Mouse (Mus musculus) neural tube, embryonic 12.5 days (tissue): ENCODE results near the gene Siah2. TPM values are rescaled to one million over a fixed set of nuclear protein-coding genes. Genes with fewer than 3 reads are reported as not detected.

Source experiments
- ATAC-seq: fragments of 200-750 bp; cut with Nextera tagmentation; 2 replicates; pipeline ENCODE4 v1.8.0; 2017; ENCODE audit warnings: low read depth, mild to moderate bottlenecking, moderate TSS enrichment, moderate library complexity; ENCODE audit not compliant: low FRiP score
- H3K27ac ChIP-seq: fragments of 300-500 bp; sonication (generic); 2 replicates; pipeline ENCODE4 v1.5.1; 2016
- H3K27me3 ChIP-seq: fragments of 300-500 bp; sonication (generic); replicated peaks from 2 replicates; pipeline ENCODE4 v1.6.1; 2016; ENCODE audit warnings: mild to moderate bottlenecking
- H3K36me3 ChIP-seq: fragments of 300-500 bp; sonication (generic); 2 replicates; pipeline ENCODE4 v1.6.1; 2016; ENCODE audit warnings: mild to moderate bottlenecking
- H3K4me1 ChIP-seq: fragments of 300-500 bp; sonication (generic); 2 replicates; pipeline ENCODE4 v1.6.1; 2016
- H3K4me2 ChIP-seq: fragments of 300-500 bp; sonication (generic); replicated peaks from 2 replicates; pipeline ENCODE4 v1.6.1; 2016; ENCODE audit warnings: mild to moderate bottlenecking
- H3K4me3 ChIP-seq: fragments of 300-500 bp; sonication (generic); 2 replicates; pipeline ENCODE4 v1.5.1; 2016
- H3K9ac ChIP-seq: fragments of 300-500 bp; sonication (generic); 2 replicates; pipeline ENCODE4 v1.6.1; 2016; ENCODE audit warnings: mild to moderate bottlenecking
- H3K9me3 ChIP-seq: fragments of 300-500 bp; sonication (generic); 2 replicates; pipeline ENCODE4 v1.6.1; 2016; ENCODE audit warnings: mild to moderate bottlenecking
- whole genome bisulfite sequencing: fragments of 180-500 bp; shearing (Covaris S2); methylation state at CpG from one replicate; pipeline ENCODE4 v1.1.7; 2016; 5-methylcytosine and 5-hydroxymethylcytosine counted together
- polyA plus RNA-seq: library from polyadenylated mRNA; unstranded; fragments of >200 nt; fragmentation: Nextera tagmentation; extraction: Ambion mirVana; gene quantifications from 2 replicates; pipeline ENCODE4 v1.2.1, GENCODE M21; 2016

Siah2 gene
- polyA plus RNA-seq, 1 experiment from 2014 or later: 8.4 TPM

DNA sequence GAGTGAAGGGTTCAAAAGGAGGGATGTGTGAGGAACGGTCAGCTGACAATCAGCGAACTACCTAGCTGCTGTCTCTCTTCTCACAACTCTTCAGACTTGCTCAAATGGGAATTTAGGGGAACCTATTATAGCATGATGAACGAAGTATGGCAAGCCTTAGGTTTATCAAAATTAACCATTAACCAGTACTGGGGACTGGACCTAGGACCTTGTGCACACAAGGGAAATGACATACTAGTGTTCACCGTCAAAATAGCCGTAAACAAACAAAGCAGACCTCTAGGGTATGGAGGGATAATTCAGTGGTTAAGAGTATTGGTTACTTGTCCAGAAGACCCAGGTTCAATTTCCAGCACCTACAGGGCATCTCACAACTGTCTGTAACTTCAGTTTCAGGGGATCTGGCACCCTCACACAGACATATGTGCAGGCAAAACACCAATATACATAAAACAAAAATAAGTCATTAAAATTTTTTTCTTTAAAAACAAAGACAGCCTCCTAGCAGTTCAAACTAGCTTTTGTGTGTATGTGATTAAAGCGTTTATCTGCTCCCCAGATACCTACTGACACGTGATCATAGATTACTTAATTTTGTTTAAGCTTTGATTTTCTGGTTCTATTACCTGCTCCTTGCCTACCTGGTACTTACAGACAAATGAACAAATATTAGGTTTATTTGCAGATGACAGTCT, 11.1 kb downstream of the Siah2 start:
- Histone ChIP-seq H3K4me2 (no peak overlapping the region), H3K27me3 (no peaks in the 10 kb centered on the region), H3K4me1 (peaks cover 22% of the 10 kb centered on the region; the same call in 1 of the 2 replicates), H3K27ac (no peak overlapping the region), H3K9me3 (no peaks in the 10 kb centered on the region), H3K36me3 (0 out of 2 replicates have a peak, but pooled peaks cover under 1% of the 10 kb centered on the region), H3K9ac (no peak overlapping the region), H3K4me3 (no peak overlapping the region)
- WGBS: 74% methylated on average over 7 of the region's 7 CpGs
- ATAC-seq: no peak

DNA sequence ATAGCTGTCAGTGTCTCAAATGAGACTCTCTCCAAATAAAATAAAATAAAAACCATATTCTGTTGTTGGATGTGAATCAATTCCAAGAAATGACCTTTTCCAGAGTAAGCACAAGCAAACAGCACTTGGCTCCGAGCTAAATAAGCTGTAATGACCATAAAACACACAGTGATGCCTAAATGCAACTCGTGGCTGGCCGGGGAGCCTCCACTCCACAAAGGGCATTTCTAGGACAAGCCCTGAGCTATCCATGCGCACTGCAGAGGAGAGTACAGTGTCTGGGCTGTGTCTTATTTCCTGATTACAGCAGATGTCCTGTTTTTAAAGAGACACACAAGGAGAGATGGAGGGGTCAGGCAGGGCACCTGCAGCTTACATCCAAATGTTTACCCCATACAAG, 12.2 kb downstream of the Siah2 start:
- no peak overlapping the region for H3K27ac ChIP-seq
- H3K9ac ChIP-seq: no peak overlapping the region
- ATAC-seq: no peak
- no peaks in the 10 kb centered on the region for H3K27me3 ChIP-seq
- H3K4me2 ChIP-seq: no peak overlapping the region
- H3K36me3 ChIP-seq: 0 out of 2 replicates have a peak, but pooled peaks cover 6% of the 10 kb centered on the region
- H3K4me1 ChIP-seq: peaks cover 22% of the 10 kb centered on the region; the same call in 1 of the 2 replicates
- H3K4me3 ChIP-seq: no peak overlapping the region
- WGBS: 8% methylated on average over 4 of the region's 4 CpGs
- H3K9me3 ChIP-seq: no peaks in the 10 kb centered on the region

DNA sequence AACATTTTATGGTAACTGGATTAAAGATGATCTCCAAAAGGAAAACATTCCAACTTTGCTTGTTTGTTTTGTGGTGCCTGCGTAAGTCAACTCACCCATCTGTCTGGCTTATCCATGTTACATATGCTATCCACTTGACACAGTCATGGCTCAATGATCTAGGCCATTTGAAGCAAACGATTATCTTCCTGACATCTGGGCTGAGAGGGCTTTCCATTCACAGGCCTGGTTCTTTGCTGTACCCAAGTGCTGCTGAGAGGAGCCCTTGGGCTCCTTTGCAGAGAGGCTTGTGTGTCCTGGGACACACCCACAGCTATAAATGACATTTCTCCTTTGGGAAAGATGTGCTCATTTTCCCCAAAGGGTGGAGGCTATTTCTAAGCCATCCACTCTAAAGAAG, 13.3 kb downstream of the Siah2 start:
- Histone ChIP-seq H3K9me3 (no peaks in the 10 kb centered on the region), H3K4me3 (no peak overlapping the region), H3K4me1 (peaks cover 22% of the 10 kb centered on the region; the same call in 1 of the 2 replicates), H3K4me2 (no peak overlapping the region), H3K36me3 (0 out of 2 replicates have a peak, but pooled peaks cover 6% of the 10 kb centered on the region), H3K27me3 (no peaks in the 10 kb centered on the region), H3K9ac (no peak overlapping the region), H3K27ac (no peak overlapping the region)
- 47% methylated on average over 2 of the region's 2 CpGs for WGBS
- no peak for ATAC-seq

DNA sequence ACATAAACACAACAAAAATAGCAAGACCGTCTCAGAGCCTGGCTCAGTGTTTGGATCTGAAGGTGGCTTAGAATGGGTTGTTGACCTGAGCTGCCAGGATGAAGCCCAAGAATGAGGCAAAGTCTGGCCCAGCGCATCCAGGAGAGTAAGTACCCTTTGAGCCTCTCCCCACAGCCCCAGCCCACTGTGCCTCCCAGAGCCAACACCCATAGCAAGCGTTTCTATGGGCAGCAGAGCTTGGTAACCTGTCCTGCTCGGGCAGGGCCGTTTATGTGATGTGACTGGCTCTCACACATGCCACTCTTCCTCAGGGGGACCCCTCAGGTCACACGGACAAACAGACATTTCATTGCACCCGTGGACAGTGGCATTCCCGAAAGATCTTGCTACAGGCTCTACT, 13.8 kb downstream of the Siah2 start:
- H3K36me3 ChIP-seq: 0 out of 2 replicates have a peak, but pooled peaks cover 6% of the 10 kb centered on the region
- H3K9me3 ChIP-seq: no peaks in the 10 kb centered on the region
- H3K4me3 ChIP-seq: no peak overlapping the region
- 52% methylated on average over 8 of the region's 8 CpGs for WGBS
- no peak overlapping the region for H3K27ac ChIP-seq
- H3K27me3 ChIP-seq: no peaks in the 10 kb centered on the region
- H3K4me1 ChIP-seq: peaks cover 22% of the 10 kb centered on the region; the same call in 1 of the 2 replicates
- no peak for ATAC-seq
- no peak overlapping the region for H3K9ac ChIP-seq
- no peak overlapping the region for H3K4me2 ChIP-seq

DNA sequence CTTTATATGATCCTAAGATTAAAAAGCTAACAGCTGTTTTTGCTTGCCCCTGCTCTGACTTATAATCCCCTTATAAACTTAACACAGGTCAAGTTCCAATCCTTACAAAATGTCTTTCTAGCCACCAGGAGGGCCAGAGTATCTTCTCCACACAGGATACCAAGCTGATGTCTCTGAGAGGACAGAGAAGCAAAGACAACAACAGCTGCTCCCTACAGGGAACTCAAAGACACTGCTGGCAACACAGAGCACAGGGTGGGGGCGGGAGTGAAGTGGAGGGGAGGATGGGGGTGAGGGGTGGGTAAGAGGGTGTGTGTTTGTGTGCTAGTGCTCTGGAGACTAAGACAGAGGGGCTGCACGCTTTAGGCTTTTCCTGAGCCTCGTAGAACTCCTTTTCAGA, 14.6 kb downstream of the Siah2 start:
- WGBS: 40% methylated on average over 3 of the region's 3 CpGs
- Histone ChIP-seq H3K4me2 (no peak overlapping the region), H3K27me3 (no peaks in the 10 kb centered on the region), H3K36me3 (0 out of 2 replicates have a peak, but pooled peaks cover 6% of the 10 kb centered on the region), H3K4me1 (peaks cover 22% of the 10 kb centered on the region; the same call in 1 of the 2 replicates), H3K4me3 (no peak overlapping the region), H3K9me3 (no peaks in the 10 kb centered on the region), H3K27ac (no peak overlapping the region), H3K9ac (no peak overlapping the region)
- ATAC-seq: peak; percentile 45; the same call in 1 of the 2 replicates

DNA sequence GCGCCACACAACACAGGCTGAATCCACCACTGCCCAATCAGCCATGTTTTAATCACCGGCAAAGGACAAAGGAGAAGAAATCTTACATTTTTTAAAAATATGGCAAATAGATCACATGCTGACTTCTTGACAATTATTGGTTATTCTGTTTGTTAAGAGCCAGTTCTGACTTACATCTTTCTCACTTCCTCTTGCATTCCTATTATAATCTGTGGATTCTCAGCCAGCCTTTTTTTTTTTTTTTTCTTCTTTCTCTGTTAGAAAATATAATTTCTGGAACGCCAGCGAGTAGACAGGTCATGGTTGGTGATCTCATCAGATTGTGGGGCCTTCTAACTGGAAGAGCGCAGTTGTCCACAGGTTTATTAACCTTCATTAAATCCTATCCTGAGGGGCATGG, 18.9 kb downstream of the Siah2 start:
- ATAC-seq: no peak
- peaks cover 6% of the 10 kb centered on the region; the same call in 1 of the 2 replicates for H3K4me1 ChIP-seq
- no peak overlapping the region for H3K4me3 ChIP-seq
- H3K36me3 ChIP-seq: 0 out of 2 replicates have a peak, but pooled peaks cover 6% of the 10 kb centered on the region
- 87% methylated on average over 5 of the region's 5 CpGs for WGBS
- H3K4me2 ChIP-seq: no peak overlapping the region
- H3K27me3 ChIP-seq: no peaks in the 10 kb centered on the region
- H3K9me3 ChIP-seq: no peaks in the 10 kb centered on the region
- no peak overlapping the region for H3K27ac ChIP-seq
- H3K9ac ChIP-seq: no peak overlapping the region

DNA sequence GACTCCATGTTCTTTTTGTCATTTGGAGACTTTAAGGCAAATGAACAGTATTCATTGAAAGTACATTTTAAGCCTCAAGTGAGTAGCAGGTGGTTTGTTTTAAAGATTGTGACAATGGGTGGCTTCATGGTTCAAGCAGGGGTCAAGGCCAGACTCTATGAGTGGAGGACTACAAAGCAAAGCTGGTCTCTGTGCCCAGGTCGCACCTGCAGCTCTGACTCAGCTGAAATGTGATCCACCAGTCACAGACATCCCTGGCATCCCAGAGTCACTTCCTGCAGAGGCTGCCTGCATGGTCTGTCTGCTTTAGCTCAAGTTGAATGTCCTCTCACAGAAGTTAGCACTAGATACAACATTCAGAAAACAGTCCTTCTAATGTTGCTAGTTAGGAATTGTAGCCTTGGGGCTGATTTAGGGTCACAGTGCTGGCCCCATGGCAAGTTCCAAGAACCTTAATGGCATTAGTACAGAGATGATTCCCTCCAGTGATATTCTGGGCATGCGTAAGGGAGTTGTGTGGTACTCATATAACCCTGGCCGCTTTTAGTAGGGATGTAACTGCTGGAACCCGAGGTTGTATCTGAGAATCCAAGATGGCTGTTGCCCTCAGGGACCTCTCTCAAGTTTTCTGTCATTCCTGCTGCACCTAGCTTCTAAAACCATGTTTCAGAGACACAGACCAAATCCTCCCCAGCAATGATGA, 19.6 kb downstream of the Siah2 start:
- Histone ChIP-seq H3K4me1 (0 out of 2 replicates have a peak, but pooled peaks cover 4% of the 10 kb centered on the region), H3K36me3 (0 out of 2 replicates have a peak, but pooled peaks cover 6% of the 10 kb centered on the region), H3K4me2 (no peak overlapping the region), H3K4me3 (no peak overlapping the region), H3K27me3 (no peaks in the 10 kb centered on the region), H3K9me3 (no peaks in the 10 kb centered on the region), H3K9ac (no peak overlapping the region), H3K27ac (no peak overlapping the region)
- WGBS: 68% methylated on average over 4 of the region's 4 CpGs
- ATAC-seq: no peak

DNA sequence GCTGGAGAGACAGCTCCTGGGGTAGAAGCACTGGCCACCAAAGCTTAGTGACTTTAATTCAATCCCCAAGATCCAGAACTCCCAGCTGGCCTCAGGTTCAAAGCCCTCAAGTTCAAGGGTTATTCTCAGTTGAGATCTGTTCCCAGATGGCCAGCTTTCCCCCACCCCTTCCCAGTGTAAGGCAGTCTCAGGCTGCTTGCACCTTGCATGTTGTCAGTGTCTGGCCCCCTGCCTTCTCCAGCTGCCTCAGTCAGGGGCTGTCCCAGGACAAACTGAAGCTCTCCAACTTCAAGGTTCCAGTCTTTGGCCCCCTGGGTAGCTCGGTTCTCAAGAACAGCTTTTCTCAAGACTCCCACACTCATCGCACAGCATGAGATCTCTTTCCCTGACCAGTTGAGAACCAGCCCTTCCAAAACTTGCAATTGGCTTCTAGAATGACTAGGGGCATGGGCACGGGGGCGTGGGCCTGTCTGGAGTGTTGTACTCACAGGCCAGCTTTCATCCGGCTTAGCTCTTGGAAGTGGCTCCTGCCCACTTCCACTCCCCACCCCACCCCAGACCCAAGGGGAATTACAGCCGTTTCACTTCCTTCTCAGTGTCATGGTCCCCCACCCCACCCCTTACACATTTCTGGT, 20.5 kb downstream of the Siah2 start:
- ATAC-seq: no peak
- Histone ChIP-seq H3K4me1 (no peaks in the 10 kb centered on the region), H3K27ac (no peak overlapping the region), H3K4me3 (no peak overlapping the region), H3K9me3 (no peaks in the 10 kb centered on the region), H3K9ac (no peak overlapping the region), H3K27me3 (no peaks in the 10 kb centered on the region), H3K36me3 (0 out of 2 replicates have a peak, but pooled peaks cover 6% of the 10 kb centered on the region), H3K4me2 (no peak overlapping the region)
- 59% methylated on average over 6 of the region's 6 CpGs for WGBS

DNA sequence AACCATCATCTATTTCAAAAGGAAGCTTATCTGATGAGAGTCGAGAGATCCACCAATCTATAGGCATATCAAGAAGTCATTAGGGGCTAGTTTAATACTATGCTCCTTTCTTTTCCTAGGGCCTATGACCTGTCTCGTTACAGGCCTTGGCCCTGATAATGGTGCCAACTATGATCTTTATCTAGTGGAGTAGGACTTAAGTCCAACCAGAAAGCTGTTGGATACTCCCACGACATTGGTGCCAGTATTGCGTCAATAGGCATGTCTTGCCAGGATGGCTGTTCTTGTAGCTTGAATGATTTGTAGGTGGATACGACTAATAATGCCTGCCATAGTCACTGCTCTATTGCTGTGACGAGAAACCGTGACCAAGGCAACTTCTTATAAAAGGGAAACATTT, 28.2 kb downstream of the Siah2 start:
- Histone ChIP-seq H3K27ac (no peak overlapping the region), H3K4me1 (no peaks in the 10 kb centered on the region), H3K36me3 (no peaks in the 10 kb centered on the region), H3K9me3 (peaks cover 6% of the 10 kb centered on the region; the same call in 1 of the 2 replicates), H3K4me2 (no peak overlapping the region), H3K27me3 (no peaks in the 10 kb centered on the region), H3K4me3 (no peak overlapping the region), H3K9ac (no peak overlapping the region)
- ATAC-seq: no peak
- 90% methylated on average over 7 of the region's 7 CpGs for WGBS

DNA sequence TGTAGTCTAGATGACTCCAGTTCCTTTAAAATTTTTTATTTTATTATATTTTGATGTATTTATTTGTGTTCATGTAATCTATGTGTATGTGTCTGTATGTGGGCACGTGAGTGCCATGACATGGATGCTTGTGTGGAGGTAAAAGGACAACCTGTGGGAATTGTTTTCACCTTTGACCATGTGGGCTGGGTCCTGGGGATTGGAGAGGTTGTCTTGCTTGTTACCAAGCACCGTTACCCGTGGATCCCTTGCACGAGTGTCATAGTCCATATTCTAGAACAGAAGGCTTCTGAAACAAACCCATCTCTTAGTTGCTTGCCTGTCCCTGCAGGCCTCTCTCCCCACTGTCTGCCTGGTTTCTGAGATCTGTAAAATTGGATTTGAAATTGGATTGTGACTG, 31.6 kb downstream of the Siah2 start:
- H3K9ac ChIP-seq: no peak overlapping the region
- no peak for ATAC-seq
- H3K4me3 ChIP-seq: no peak overlapping the region
- H3K27me3 ChIP-seq: no peaks in the 10 kb centered on the region
- no peak overlapping the region for H3K4me2 ChIP-seq
- no peak overlapping the region for H3K27ac ChIP-seq
- H3K36me3 ChIP-seq: no peaks in the 10 kb centered on the region
- H3K4me1 ChIP-seq: no peaks in the 10 kb centered on the region
- H3K9me3 ChIP-seq: no peaks in the 10 kb centered on the region
- 91% methylated on average over 4 of the region's 4 CpGs for WGBS

DNA sequence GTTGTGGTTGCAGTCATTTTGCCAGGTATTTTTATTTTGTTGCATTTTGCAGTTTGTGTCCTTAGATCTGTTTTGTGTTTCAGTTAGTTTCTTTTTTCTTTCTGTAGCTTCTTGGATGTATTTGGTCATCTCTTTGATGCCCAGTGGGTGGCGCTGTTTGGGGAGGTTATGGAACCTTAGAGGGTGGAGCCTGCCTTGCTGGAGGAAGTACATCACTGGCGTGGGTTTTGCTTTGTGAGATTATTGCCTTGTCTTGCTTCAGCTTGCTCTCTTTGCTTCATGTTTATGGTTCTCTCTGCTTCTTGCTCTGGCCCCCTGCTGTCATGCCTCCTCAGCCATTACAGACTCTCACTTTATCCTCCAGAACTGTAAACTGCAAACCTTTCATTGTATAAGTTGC, 34.8 kb downstream of the Siah2 start:
- 34% methylated on average over 2 of the region's 2 CpGs for WGBS

More for the DNA sequence above, 34.8 kb downstream of the Siah2 start:
- H3K27me3 ChIP-seq: no peaks in the 10 kb centered on the region
- no peak for ATAC-seq
- no peaks in the 10 kb centered on the region for H3K9me3 ChIP-seq
- no peak overlapping the region for H3K9ac ChIP-seq
- no peaks in the 10 kb centered on the region for H3K36me3 ChIP-seq
- H3K27ac ChIP-seq: no peak overlapping the region
- no peak overlapping the region for H3K4me2 ChIP-seq
- no peak overlapping the region for H3K4me3 ChIP-seq
- no peaks in the 10 kb centered on the region for H3K4me1 ChIP-seq
